Mouse (Mus musculus): Measurements from ENCODE around the gene Tlcd2.

GRCm38 (mm10) chr11:75415096-75415495, 46.4 kb upstream of the Tlcd2 start:
- no peak for TF ChIP-seq POLR2A (IDR thresholded peaks at IDR 0.05; ENCODE audit: borderline replicate concordance, control insufficient read depth, low read depth, low read length)
- TF ChIP-seq CTCF (IDR thresholded peaks at IDR 0.05; ENCODE audit: control insufficient read depth, insufficient read depth, low read length): no peak
